Mouse (Mus musculus) adrenal gland, adult 18-20 months (tissue): Measurements from ENCODE around the gene Jdp2. TPM values are rescaled to one million over a fixed set of nuclear protein-coding genes. Genes with fewer than 3 reads are reported as not detected.
"Not testable (repeated sequence)": the region's sequence is repeated elsewhere in the genome, so short reads cannot be mapped to it uniquely, and the experiment has no call there.

Source experiments
- DNase-seq, 2 experiments: peaks; one replicate each; pipeline ENCODE4 v3.0.0; 2021 to 2022; ENCODE audit warnings: low spot score in 2 of 2
- total RNA-seq, 2 experiments: library from RNA; stranded (reverse); gene quantifications; 1 replicate in 1 of 2; 2 replicates in 1 of 2; pipeline ENCODE4 v1.2.3; 2021

Gene Jdp2
- total RNA-seq, 2 experiments from 2014 or later = 18.4 to 23.4 TPM

DNA sequence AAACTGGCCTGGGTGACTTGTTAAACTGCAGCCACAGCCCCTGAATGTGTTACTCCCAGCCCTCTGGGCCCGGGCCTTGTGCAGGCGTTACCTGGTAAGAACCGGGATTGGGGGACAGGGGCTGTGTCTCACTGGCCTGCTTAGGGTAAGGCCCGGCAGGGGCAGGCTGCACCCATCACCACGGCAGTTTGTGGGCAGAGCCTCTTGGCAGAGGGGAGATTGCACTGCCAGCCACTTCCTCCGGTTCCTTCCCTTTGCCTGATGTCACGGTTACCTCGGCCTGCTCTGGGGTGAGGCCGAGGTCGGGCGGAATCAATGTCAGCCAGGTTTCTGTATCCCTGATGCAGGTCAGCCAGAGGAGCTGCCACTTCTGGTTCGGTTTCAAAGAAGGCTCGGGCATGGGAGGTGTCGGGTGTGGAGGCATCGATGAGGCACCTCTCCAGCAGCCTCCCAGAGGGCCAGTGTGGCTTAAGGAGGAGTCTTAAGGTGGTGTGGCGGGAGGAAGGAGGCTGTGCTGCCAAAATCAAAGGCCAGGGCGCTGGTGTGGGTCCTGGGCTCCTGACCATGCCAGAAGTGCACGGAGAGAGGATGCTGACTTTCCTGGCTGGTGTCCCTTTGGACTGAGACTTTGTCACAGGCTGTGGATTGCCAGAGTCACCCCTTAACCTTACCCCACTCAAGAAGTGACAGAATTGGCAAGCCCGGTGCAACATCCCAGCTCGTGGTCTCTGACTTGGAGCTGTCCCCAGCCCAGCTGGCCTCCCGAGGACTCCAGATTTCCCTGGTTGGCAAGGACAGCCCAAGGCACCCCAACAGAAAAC is 31.0 kb downstream of the Jdp2 start:
- DNase-seq = no peak

DNA sequence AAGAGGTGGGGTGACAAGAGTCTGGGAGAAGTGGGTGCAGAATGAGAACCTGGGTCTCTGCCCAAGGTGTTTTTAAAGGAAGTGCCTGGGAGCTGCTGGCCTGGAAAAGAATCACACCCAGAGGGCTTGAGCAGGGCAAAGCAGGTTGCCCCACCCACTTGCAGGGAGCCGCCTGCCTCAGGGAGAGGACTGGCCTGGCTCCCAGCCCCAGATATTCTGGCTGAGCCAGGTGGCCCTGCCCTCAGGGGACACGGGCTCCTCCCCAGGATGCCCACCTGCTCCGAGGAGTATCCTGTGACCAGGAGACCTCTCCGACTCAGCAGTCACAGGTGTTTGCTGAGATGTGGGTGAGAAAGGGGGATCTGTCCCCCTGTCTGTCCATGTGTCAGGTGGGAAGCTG is 32.4 kb downstream of the Jdp2 start:
- DNase-seq = no peak

DNA sequence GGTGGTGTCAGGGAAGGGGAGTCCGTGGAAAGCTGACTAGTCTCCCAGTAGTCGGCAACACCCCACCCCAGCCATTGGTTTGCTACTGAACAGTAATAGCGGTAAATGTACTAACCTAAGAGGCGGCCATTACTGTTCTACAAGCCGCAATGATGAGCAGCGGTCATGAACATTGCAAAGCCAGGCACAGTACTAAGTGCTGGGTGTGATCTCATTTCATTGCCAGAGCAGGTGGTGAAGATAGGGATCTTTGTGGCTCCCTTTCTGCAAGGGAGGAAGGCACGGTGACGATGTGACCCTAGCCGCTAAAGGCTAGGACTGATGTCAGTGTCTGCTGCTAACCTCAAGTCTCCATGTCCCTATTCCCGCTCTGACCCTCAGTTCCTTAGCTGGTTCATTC is 33.5 kb downstream of the Jdp2 start:
- DNase-seq = no peak

DNA sequence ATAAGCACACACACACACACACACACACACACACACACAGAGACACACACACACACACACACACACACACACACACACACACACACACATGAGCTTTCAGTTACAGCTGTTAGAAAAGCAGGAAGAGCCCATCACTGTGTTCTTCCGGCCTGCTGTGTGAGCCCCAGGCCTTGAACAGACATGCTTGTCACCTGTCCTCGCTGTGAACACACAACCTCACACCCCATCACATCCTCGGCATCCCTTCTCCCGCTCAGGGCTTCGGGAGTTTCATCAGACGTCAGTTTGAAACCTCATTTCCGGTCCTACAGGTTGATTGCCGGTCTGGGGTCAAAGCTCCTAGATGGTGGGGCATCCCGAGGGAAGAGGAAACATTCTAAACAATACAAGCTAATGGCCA is 39.1 kb downstream of the Jdp2 start:
- DNase-seq = no peak

DNA sequence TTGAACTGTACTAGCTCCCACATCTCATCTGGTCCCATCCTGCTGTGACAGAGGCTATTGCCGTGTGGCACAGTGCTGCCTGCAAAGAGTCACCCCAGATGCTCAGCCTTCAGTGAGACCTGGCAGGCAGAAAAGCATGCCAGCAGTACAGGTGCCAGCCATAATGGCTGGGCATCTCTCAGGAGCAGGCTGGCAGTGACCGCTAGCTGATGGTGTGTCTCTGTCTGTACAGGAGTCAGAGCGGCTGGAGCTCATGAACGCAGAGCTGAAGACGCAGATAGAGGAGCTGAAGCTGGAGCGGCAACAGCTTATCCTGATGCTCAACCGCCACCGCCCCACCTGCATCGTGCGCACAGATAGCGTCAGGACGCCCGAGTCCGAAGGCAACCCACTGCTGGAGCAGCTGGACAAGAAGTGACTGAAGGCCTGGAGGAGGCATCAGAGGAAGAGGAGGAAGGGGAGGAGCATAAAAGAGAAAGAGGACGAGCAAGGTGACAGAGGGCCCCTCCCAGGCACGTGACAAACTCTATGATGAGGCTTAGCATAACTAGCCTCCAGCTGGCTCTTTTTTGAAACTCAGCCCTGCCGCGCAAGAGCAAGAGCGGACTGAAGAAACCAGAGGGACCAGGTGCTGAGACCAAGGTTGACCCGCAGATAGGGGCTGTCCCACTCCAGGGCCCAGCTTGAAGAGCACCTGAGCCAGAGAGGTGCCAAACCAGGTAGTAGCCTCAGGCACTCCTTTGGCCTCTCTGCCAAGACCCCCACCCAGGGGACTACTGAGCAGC is 39.9 kb downstream of the Jdp2 start:
- DNase-seq = no peak

DNA sequence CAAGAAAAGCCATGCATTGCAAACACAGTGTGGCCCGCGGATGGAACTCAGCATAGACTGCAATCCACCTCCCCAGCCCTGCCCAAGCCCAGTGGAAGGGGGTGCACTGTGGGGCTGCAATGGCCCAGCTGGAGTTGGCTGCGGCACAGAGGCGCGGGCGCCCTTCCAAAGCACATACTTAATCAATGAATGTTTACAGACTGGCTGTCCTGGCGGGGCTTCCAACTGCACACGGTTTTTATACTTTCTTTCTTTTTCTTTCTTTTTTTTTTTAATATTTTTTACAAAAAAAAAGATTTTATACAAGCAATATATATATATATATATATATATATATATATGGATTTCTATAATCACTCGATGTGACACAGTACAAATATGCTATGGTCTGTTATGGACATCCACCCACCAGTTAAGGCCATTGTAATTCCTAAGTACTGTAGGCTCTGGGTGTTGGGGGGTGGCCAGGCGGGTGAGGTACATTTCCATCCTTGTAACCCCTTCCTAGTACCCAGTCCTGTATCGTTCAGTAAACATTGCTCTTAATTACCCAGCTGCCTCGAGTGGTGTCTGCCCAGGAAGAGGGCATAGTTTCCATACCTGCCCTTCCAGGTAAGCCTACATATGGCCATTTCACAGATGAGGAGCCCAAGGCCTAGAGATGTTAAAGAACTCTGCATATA is 40.6 kb downstream of the Jdp2 start:
- peak in 1 of 2 experiments; percentile 43 for DNase-seq

DNA sequence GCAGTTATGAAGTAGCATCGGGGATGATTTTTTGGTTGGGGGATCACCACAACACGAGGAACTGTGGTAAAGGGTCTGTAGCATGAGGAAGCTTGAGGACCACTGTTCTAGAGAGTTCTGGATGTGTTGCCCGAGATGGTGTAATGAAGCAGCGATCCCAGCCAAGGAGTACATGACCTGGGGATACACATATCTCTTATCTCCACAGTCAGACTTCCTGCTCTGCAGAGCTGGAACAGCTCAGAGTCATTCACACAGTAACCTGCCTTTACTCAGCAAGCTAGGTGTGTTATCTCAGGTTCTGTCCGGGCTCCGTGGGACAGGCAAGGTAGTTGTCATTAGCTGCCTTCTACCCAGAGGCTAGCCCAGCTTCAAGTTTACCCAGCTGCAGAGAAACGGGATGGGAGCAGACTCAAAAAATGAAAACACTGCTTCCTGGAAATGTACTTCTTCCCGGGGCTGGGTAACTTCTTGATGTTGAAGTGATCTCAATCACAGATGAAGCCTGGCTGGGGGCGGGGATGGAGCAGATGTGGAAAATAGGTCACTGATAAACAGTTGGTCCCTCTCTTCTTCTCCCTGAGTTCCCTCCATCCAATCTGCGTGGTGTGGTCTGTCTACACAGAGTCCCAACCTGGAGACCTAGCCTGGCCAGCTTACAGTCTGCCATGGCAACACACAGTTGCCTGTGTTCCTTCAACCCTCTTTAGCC is 42.2 kb downstream of the Jdp2 start:
- no peak for DNase-seq

DNA sequence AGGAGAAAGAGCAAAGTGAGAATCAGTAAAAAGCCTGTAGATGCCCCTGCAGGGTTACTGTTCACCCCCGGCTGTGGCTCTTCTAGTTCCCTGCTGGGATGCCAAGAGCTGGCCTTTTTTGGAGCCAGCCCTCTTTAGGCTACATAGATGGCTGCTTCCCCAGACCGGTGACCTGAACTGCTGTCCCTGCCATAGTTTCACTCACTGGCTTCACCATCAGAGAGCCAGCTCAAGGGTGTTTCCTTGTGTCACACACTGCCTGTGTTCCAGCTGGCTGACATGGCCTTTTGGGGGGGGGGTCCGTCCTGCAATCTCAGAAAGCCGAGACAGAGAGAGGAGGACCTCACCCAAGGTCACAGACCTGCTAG is 42.7 kb downstream of the Jdp2 start:
- DNase-seq = no peak

DNA sequence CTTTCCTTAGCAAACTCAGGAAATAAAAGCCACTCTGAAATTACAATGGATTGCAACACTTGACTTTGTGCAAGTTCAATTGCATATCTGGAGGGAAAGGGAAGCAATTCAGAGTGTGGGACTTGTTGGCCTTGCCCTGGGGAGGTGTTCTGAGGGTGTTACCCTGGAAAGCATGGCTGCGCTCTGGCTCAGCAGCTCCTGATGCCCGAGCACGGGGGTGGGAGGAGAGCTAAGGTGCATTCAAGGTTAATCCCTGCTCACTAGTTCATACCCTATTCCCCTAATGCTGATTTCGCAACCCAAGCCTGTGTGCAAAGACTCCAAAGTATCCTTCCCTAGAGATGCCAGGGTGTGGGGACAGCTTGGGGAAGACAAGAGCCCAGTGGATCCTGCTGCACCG is 44.9 kb downstream of the Jdp2 start:
- DNase-seq = no peak

DNA sequence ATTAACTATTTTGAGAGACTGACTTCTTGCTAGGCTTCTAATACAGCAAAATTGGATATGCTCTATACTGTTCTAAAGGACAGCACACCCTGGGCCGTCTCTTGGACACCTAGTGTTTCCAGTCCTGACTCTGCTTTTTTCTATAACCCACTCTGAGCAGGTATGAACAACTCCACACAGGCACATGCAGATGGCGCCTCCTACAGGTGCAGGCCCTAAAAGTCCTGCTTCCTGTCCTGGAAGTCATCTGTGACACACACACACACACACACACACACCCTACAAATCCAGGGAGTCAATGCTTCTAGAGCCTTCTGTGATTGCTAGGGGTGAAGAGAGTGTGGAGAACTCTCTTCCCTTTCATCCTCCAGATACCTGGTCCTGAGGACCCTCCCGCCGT is 46.8 kb downstream of the Jdp2 start:
- no peak for DNase-seq

DNA sequence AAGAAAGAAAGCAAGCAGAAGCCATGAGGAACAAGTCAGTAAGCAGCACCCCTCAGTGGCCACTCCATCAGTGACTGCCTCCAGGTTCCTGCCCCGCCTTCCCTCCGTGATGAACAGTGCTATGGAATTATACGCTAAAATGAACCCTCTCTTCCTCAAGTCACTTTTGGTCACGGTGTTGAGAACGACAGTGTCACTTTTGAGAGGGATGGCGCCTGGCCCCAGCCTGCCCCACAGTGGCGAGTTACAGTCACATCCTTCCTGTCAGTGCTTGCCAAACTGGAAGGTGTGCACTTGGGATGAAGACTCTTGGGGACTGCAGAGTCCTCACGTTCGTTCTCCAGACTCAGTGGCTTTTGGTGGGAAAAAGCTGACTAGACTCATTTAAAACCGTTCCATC is 48.5 kb downstream of the Jdp2 start:
- DNase-seq = no peak

DNA sequence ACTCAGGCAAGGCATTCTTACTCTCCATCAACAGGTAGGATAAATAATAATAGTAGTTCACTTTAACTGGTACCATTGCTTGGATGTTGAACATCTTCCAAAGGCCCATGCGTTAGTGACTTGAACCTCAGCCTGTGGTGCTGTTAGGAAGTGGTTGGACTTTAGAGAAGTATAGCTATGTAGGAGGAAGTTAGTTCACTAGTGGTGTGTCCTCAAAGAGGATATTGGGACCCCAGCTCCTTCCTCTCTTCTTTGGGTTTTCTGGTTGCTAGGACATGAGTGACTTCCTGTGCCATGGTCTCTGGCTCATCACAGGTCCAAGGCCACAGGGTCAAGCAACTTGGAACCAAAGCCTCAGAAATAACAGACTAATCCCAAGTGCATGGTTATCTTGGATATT is 49.1 kb downstream of the Jdp2 start:
- no peak for DNase-seq

DNA sequence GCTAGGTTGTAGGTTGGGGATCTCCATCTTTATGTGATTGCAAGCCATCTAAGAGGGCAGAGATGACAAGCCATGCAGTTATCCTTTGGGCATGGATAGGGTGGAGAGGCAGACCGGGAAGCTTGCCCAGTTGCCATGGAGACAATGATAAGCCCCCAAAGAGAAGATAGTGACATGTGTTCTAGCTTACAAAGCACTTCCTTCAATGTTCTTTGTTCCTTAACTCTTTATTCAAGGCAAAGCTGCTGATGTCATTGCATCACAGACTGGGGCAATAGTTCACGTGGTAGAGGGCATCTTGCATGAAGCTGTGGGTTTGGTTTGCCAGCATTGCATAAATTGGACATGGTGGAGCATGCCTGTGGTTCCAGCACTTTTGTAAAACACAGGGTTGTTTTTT is 60.5 kb downstream of the Jdp2 start:
- DNase-seq = no peak

DNA sequence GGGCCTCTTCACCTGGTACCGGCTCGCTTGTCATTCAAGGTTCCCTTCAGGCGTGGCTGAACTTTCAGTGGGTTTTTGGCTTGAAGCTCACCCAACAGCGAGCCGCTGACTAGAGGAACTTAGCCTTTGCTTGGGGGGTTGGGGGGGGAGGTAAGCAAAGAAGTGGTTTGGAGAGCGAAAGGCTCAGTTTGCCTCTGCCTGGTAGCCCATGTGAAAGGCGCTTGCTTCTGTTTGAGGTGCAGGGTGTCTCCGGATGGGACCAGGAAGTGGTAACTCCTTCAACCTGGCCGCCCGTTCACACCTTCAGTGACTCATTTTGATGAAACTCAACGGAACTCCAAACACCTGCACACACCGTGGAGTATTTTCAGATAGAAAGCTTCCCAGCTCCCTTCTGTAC is 62.0 kb downstream of the Jdp2 start:
- no peak for DNase-seq

DNA sequence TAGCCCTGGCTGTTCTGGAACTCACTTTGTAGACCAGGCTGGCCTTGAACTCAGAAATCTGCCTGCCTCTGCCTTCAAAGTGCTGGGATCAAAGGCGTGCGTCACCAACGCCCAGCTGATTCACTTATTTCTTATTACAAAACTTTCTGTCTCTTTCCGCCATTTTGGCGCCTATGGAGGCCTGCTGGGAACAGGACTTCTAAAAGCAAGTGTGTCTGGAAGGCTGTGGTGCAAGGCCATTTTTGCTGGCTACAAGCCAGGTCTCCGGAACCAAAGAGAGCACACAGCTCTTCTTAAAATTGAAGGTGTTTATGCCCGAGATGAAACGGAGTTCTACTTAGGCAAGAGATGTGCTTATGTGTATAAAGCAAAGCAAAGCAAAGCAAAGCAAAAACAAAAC is 63.4 kb downstream of the Jdp2 start:
- DNase-seq = not testable (repeated sequence)

DNA sequence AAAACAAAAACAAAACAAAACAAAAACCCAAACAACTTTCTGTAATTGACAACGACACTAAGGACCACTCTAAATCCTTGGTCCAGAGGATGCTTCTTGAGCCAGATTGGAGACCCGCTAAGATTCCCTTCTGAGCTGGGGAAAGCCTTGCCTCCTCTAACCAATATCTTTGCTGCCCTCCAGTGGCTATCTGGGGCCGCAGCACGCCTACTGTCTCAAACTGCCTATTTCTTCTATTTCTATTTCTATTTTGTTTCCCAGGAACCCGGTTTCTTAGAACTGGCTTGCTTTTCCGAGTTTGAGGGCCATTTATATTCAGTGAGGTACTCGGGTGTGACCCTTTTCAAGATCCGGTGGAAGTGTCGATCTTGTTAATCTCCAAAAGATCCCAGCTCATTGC is 64.1 kb downstream of the Jdp2 start:
- peak; percentile 67 to 73 for DNase-seq

DNA sequence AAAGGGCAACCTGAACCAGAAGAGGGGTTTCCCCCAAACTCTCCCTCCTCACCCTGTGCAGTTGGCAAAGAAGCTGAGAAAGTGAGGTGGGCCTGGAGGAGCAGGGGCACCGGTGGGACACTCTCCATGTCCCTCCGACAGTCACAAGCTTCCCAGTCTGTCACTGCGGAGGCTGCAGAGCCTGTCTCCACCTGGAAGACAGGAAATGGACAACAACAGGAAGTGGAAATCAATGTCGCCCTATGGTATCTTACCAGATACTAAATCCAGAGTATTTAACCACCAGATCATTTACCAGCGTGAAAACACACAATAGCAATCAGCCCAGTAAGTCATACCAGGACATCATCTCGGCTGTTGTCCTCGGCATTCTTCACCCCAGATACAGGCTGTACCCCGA is 67.3 kb downstream of the Jdp2 start:
- DNase-seq = no peak

DNA sequence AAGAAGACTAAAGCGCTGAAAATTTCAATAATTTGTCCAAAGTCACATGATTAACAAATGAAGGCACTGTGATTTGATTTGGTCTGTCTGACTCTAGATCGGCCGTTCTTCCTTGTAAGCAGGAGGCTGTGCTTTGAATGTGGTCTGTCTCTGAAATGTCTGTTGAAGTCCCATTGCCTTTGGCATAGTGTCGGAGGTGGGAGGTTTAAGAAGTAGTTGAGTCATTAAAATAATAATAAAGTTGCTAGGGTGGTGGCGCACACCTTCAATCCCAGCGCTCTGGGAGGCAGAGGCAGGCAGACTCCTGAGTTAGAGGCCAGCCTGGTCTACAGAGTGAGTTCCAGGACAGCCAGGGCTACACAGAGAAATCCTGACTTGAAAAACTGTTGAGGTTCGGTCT is 68.2 kb downstream of the Jdp2 start:
- no peak for DNase-seq

DNA sequence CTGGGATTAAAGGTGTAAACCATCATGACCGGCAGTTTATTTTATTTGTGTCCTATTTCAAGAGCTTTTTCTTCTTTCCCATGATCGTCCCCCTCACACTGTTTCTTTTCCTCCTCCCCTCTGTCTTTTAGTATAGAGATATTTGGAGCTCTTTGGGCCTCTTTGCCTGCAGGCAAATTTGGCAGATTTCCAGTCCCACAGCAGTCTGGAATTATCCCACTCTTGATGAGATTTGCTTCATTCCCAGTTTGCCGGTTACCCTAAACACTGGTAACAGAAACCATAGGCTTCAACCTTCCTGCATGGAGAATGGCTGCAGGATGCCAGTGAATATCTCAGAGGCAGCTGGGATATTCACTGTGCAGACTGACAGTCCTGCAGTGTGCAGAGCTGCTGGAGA is 69.9 kb downstream of the Jdp2 start:
- no peak for DNase-seq

DNA sequence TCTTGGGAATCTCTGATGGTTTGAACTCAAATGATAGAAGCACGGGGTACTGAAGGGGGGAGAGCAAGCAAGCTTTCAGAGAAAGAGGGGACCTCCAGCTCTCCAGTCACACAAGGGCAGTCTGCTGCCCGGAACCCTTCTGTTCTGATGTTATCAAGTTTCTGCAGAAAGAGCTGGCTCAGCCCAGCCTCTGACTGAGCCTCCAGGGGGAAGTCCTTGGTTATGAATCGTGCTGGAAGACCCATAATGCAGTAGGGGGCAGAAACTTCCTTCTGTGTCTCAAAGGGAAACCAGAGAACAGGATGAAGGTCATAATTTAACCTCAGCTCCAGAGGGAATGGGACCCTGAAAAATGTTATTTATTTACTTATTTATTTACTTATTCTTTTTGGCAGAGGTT is 71.3 kb downstream of the Jdp2 start:
- no peak for DNase-seq

DNA sequence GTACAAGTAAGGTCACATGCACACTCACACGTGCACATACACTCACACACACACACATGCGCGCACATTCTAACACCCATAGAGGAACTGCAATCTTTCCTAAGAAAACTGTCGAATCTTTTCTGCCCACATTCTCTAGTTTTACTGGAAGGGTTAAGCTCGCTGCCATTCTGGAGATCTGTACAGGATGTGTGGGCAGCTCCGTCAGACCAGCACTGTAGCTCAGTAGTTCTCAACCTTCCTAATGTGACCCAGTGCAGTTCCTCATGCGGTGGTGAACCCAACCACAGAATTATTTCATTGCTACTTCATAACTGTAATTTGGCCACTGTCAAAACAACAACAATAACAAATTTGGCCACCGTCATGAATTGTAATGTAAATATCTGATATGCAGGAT is 75.1 kb downstream of the Jdp2 start:
- DNase-seq = no peak

DNA sequence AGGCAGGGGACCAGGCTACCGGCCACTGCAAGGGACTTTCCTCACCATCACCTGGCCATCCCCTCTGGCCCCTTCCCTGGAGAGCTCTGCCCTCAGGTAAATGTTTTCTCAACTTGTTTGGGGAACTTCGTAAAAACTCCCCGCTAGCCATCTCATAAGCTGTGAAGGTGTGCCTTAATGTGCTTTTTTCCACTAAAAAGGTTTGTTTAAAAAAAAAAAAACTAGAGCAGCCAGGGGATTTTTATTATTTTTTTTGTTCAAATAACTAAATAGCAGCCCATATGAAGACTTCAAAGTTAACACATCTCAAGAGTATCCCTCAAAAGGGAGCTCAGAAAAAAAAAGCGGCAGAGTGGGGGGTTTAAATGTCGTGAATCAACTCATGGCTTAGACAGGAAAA is 80.3 kb downstream of the Jdp2 start:
- DNase-seq = no peak
